Mouse (Mus musculus): ENCODE results near the gene March8.

DNA sequence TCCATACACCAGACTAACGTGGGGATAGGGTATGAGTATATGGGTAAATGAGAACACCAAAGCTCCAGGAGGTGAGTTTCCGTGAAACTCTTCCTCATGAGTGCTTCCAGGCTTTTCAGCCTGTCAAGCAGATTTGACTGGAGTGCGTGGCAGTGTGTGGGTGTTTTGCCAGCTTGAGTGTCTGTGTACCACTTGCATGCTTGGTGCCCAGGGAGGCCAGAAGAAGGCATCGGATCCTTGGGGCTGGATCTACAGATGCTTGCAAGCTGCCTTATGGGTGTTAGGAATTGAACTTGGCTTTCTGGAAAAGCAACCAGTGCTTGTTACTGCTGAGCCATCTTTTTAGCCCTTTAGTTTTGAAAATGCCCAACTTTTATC, 19.1 kb downstream of the March8 start:
- TF ChIP-seq POLR2AphosphoS2 (IDR thresholded peaks at IDR 0.05; ENCODE audit: insufficient read length, low read depth) (no peak), POLR2A (IDR thresholded peaks at IDR 0.05; ENCODE audit: insufficient read length, low read depth) (no peak)

All from myocyte (in vitro differentiated cells).